Mouse (Mus musculus) cerebellum, adult 2 months (tissue): ENCODE measurements at regions not wholly inside any gene's neighbourhood (a gene's known extent, or its start where the extent isn't known, plus 50 kb on each side); places are given as distances from the start of the nearest gene placed in this dataset.

Source experiments
- DNase-seq, 2 experiments: peaks; one replicate each; pipeline ENCODE4 v3.0.0; 2021
- H3K27ac ChIP-seq: fragments of 200-500 bp; 2 replicates; pipeline ENCODE4 v1.5.1; 2012; ENCODE audit warnings: low read length, control low read depth, inconsistent platforms; ENCODE audit not compliant: insufficient read depth
- H3K27me3 ChIP-seq: fragments of 200-500 bp; 2 replicates; pipeline ENCODE4 v1.6.1; 2012; ENCODE audit warnings: inconsistent platforms, mild to moderate bottlenecking, low read length, moderate library complexity; ENCODE audit not compliant: control insufficient read depth, insufficient read depth
- H3K4me1 ChIP-seq: fragments of 200-500 bp; 2 replicates; pipeline ENCODE4 v1.6.1; 2011; ENCODE audit warnings: low read length; ENCODE audit not compliant: control insufficient read depth, insufficient read depth
- H3K4me3 ChIP-seq: fragments of 200-500 bp; replicated peaks from 2 replicates; pipeline ENCODE3; 2011; ENCODE audit warnings: mild to moderate bottlenecking, low read depth, low read length, control low read depth; ENCODE audit not compliant: insufficient read depth
- CTCF ChIP-seq: fragments of 200-500 bp; IDR thresholded peaks from 2 replicates; pipeline ENCODE4 v1.5.1; 2011; ENCODE audit warnings: low read depth, mild to moderate bottlenecking, control low read depth, low read length, moderate library complexity, borderline replicate concordance; ENCODE audit not compliant: insufficient read depth
- POLR2A ChIP-seq: fragments of 200-500 bp; IDR thresholded peaks from 2 replicates; pipeline ENCODE4 v1.6.1; 2011; ENCODE audit warnings: low read length, control low read depth, borderline replicate concordance; ENCODE audit not compliant: insufficient read depth
- WGBS: fragments of 180-500 bp; shearing (Covaris S2); methylation state at CpG from one replicate; pipeline ENCODE4 v1.1.7; 2018; 5-methylcytosine and 5-hydroxymethylcytosine counted together

- Histone ChIP-seq H3K4me1 (no peaks in the 10 kb centered on the region), H3K27me3 (no peaks in the 10 kb centered on the region), H3K27ac (no peak overlapping the region), H3K4me3 (no peak overlapping the region)
- WGBS = 63% methylated on average over 2 of the region's 2 CpGs
- no peak for TF ChIP-seq CTCF
- TF ChIP-seq POLR2A = no peak
- no peak for DNase-seq
These were observed 434.8 kb upstream of the Cdh20 start for GRCm38 (mm10) chr1:104333577-104333976.
